Mouse (Mus musculus): ENCODE results near the gene Tnnt3.

Gene Tnnt3

DNA sequence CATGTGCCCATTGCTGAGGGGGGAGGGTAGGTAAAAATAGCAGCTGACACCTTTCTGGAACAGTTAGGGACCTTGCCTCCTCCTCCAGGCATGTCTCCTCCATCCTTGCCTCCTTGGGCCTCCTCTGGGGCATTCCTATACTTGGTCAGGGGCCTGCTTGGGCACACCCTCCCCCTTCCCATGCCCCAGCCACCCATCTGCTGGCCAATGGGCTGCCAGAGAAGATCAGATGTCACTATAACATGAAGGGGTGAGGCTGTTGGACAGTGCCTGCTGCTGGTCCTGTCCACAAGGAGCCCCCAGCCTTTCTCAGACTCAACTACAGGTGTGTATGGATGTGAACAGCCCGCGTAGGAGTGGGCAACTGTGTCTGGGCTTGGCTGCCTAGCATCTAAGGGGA is at the start of gene Tnnt3:
Tnnt3 (plus strand) TSS at position 262 of the 400 bp plus-strand sequence.
- DNase-seq (ENCODE audit: low read depth), result no peak

DNA sequence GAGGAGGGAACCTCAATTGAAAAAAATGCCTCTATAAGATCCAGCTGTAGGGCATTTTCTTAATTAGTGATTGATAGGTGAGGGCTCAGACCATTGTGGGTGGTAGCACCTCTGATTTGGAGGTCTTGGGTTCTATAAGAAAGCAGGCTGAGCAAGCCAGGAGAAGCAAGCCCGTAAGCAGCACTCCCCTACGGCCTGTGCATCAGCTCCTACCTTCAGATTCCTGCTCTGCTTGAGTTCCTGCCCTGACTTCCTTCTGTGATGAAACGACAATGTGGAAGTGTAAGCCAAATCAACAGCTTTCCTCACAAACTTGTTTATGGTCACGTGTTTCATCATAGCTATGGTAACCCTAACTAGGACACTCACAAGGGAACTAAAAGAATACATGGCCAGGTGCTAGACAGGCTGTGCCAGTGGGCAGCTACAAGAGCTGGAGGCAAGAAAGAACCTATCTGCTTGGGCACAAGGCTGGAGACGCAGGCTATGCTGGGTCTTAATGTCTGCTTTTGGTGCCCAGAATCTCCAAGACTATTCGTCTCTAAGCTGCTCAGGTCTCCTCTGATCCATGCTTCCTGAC is 49.5 kb upstream of the Tnnt3 start:
- DNase-seq (ENCODE audit: low read depth), result no peak

DNA sequence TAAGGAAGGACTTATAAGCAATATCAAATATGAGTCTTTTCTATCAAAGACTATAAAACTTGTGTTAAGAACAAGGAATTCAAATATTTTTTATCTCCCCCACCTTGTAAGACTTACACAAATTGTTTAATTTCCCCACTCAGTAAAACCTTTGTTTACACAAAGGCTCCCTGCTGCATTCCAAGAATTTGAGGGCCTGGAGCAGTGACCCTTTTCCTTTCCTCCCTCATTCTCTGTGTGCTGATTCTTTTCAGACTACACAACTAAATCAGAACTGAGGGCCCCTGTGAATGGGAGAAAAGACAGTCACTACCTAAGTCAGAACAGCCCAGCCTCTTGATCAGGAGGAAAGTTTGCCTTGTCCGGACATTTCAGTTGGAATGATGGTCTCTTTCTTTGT is 43.9 kb upstream of the Tnnt3 start:
- no peak for DNase-seq (ENCODE audit: low read depth)

DNA sequence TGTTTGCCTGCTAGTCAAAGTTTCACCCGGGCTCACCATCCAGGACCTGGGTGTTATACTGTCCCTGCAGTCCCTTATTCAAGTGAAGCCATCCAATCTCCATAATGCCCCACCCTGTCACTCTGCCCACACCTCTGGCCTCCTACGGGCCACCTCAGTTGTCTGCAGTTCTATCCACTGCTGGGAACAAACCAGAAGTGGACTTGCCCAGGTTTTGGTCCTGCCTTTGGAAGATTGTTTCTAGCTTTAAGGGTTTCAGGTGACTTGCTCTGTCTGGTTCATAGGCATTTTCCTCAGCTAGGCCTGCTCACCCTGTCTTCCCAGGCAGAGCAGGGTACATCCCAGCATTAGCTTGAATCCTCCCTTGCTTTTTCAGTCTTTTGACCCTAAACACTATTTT is 43.4 kb upstream of the Tnnt3 start:
- DNase-seq (ENCODE audit: low read depth), result no peak

DNA sequence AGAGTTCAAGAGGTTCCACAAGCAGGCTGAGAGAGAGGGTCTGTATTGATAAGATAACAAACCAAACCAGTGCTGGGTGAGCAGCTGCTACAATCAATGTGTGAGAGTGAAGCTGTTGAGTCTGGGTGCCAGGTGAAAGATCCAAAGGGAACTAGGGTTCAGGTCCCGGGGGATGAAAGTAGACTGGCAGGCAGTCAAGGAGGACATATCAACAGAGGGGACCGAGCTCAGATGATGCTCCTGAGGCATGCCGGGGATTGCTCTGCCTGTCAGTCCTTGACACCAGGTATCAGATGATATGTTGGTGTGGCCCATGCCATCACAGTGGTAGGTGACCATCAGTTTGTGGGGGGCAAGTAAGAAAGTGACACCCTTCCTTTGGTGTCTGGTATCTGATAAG is 41.8 kb upstream of the Tnnt3 start:
- no peak for DNase-seq (ENCODE audit: low read depth)

DNA sequence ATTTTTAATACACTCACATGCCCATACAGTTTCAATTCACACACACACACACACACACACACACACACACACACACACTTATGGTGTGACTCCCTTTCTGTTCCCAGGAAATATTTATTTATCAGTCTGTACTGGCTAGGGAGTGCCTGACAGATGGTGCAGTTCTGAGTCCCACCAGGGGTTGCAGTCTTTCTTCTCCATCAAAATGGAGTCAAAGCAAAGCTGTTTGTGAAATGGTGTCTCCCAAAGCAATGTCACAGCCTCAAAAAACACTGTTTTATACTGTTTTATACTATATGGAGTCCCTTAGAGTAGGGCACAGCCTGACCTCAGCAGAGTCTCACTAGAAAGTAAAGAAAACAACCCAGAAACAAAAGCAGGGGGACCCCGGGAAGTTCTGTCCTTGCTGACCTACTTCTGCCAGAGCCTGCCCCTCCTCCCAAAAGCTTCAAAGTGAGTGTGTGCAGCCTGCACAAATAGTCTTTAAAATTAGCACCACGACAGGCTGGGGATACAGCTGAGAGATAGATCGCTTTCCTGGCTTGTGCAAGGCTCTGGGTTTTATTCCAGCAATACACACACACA is 41.3 kb upstream of the Tnnt3 start:
- no peak for DNase-seq (ENCODE audit: low read depth)

DNA sequence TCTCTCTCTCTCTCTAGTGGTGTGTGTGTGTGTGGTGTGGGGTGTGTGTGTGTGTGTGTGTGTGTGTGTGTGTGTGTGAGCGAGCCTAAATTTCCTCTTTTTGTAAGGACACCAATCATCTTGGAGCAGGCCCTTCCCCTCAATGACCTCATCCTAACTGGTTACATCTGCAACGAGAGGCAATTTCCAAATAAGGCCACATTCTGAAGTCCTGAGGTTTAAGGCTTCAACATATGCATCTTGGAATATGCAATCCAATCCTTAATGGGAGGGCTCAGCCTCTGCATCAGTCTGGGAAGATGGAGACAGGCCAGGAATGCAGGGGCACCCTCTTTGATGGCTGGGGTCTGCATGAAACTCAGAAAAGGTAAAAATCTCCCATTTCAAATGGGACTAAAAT is 40.6 kb upstream of the Tnnt3 start:
- no peak for DNase-seq (ENCODE audit: low read depth)

DNA sequence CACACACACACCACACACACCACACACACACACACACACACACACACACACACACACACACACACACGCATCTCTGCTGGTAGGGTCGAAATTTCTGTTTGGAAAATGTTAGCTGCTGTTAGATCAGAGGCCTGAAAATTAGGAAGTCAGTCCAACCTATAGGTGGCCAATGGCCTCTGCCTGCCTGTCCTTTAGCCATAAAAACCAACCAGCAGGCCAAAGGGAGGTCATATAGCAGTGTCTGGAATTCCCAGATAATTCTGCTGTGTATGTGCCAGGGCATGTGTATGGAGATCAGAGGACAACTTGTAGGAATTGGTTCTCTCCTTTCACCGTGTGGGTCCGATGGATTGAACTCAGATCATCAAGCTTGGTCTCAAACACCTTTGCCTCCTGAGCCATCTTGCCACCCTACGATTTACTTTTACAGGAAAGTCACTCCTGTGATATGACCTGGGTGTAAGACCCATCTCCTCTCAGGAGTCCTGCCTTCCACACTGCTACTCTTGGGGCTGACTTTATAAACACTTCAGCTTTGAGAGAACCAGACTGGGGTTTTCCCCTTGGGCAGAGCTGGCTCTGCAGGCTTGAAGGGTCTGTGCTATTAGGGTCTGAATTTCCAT is 39.8 kb upstream of the Tnnt3 start:
- no peak for DNase-seq (ENCODE audit: low read depth)

DNA sequence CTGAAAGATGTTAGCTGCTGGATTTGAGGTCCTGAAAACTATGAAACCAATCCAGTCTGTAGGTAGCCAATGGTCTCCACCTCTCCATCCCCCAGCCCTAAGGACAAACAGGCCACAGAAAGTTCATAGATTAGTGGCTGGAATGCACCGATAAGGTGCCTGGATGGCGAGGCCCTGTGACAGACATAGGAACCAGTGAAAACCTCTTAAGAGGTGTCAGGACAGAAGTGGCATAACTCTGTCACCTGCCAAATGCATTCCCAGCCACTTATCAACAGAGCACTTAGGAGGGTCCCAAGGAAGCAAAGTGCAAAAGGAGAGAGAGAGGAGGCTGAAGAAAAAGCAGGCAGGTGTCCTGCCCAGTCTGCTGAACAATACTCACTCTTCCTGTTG is 39.3 kb upstream of the Tnnt3 start:
- no peak for DNase-seq (ENCODE audit: low read depth)

DNA sequence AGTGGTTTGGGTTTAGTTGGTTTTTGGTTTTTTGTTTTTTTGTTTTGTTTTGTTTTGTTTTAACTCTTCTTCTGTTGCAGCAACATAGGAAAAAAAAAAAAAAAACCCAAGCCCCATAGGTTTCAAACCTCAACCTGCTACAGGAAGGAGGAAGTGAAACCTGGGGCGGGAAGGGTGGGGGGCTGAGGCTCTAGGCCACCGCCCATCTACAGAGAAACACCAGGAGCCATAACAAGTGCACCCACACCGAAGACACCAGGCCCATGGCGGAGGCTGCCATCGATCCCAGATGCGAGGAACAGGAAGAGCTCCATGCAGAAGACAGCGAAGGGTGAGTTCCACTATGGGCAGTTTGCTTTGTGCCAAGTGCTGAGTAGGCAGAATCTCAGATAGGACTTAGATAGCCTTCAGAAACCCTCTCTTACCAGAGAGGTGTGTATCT is 38.0 kb upstream of the Tnnt3 start, which contains the start of gene Lsp1:
Lsp1 (plus strand) TSS at position 174 of the 442 bp plus-strand sequence.
- no peak for DNase-seq (ENCODE audit: low read depth)

DNA sequence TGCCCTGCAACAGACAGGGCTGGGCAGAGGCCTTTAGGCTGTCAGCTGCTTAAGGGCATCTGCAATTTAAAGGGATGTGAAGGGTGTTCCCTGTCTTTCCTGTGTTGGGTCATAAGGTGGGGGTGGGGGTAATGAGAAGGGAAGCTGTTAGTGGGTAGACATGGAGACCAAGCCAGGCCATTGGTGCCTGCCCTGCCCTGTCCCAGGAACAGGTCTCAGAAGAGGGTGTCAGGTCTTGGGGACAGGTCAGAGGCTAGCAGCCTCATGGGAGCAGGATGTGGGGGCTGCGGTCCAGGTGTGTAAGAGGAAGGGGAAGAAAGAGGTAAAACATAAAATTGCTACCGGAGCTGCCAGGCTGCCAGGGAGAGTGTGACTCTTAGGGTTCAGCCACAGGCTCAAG is 37.2 kb upstream of the Tnnt3 start:
- DNase-seq (ENCODE audit: low read depth), result no peak

DNA sequence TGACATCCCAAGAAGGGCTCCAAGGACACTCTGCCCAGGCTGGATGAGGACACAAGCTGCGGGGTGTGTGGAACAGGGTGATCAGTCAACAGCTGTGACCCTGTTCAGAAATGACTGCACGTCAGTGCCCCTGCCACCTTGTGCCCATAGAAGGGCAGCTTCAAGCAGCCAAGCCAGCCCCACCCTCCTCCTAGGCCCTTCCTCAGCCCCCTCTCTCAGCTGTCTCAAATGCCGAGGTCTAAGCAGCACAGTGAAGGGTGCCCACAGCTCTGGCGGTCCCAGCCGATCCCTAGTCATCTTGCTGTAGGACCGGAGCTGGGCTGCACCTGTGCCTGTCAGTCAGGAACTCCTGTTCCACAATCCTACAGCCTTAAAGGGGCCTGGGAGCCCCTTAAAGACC is 36.4 kb upstream of the Tnnt3 start:
- no peak for DNase-seq (ENCODE audit: low read depth)

DNA sequence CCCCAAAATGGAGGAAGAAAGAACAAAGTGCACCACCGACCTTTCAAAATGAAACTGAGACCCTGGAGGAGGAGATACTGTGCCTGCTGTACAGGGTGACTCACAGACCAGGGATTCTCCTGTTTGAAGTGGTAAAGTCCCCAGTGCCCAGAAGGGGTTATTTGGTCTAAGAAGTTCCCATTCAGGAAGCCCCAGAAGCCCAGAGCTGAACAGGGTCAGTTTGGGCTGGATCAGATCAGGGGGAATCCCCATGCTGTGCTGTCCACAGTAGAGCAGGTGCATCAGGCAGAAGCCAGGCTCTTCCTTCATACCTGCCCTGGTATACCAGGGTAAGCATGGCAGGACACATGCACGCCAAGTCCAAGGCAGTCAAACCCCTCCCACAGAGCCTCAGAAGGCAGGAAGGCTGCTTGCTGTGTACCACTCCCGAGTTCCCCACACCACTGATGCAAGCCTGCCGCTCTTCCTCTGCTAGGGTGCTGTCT is 36.0 kb upstream of the Tnnt3 start:
- no peak for DNase-seq (ENCODE audit: low read depth)

DNA sequence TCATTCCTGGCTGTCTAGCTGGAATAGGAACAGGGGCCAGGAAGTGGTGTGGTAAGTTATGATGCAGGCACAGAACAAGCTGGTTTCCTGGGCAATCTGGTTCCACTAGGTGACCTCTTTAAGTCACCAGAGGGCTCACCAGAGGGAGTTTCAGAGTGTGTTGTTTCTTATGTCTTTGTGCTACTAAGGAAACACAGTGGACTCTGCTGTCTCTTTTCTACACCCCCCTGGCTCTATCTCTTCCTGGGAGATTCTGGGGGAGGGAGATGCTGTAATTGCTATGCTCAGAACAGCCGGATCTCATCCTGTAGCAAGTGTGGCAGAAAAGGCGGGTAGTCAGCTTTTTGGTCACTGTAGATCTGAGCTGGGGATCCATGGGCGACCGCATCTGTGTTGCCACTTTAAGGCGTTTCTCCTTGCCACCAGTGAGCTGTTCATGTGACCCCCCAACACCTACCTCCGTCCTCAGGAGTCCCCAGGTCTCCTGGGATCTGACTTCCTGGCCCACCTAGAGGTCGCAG is 28.4 kb upstream of the Tnnt3 start:
- DNase-seq (ENCODE audit: low read depth), result no peak

DNA sequence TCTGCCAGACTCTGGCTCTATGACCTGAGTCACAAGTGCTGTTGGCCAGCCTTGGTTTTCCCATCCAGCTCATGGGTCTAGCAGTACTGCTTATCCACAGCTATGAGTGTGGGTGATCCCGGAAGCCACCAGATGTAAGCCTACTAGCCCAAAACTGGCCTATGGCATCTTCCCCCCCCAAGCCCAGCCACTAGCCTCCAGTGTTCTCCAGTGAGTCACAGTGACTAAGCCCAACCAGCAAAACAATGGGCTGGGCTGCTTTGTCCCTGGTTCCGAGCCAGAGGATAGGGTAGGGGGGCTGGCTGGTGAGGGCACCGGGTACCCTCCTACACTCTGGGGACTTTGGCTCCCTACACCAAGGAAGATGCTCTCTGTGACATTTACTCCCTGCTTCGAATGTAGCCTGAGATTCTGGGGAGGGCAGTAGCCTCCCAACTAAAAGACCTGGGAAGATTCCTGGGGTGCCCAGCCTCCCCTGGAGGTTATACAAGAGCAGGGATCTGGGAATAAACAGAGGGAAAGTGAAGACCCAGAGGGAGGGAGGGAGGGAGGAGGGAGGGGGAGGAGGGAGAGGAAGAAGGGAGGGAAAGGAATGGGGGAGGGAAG is 27.7 kb upstream of the Tnnt3 start:
- DNase-seq (ENCODE audit: low read depth), result no peak

DNA sequence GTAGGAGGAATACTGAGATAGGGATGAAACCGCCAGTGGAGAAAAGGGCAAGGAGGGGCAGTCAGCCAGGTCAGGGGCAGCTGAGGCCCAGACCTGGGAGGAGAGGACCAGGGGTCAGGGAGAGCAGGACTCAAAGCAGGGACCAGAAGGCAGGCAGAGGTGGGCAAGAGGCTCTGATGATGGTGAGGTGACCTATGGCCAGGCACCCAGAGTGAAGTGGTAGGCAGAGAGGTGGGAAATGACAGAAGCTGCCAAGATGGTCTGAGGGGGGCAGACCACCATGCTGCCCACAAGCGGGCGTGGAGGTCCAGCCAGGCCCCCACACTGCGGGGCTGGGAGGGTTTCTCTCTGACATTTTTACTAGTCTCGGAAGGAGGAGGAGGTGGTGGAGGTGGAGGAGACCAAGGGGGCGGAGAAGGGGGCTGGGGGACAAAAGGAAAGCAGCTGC is 27.2 kb upstream of the Tnnt3 start:
- DNase-seq (ENCODE audit: low read depth), result no peak

DNA sequence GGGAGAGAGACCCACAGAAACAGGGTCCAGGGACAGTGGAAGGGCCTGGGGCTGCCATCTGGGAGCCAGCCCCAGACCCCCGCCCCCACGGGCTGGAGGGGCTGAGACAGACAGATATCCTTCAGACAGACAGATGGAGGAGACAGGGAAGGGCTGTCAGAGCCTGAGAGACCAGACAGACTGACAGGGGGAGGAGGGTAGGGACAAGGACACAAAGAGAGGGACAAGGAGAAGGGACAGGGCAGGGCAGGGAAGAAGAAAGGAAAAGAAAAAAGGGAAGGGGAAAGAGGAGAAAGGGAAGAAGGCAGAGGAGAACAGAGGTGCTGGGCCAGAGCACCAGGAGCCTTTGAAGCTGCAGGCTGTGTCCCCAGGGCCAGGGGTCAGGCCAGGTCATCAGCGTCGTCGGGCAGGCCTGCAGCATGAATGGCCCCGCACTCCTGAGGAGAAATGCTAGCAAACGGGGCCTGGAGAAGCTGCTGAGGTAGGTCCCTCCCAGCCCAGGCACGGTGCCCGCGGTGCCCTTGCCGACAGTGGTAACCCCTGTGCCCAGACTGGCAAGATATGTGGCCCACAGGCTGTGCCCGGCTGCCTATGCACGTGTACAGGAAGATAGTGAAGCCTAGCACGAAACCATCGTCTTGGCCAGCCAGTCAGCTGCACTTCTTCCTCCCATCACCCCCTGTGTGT is 26.6 kb upstream of the Tnnt3 start:
- DNase-seq (ENCODE audit: low read depth), result no peak

DNA sequence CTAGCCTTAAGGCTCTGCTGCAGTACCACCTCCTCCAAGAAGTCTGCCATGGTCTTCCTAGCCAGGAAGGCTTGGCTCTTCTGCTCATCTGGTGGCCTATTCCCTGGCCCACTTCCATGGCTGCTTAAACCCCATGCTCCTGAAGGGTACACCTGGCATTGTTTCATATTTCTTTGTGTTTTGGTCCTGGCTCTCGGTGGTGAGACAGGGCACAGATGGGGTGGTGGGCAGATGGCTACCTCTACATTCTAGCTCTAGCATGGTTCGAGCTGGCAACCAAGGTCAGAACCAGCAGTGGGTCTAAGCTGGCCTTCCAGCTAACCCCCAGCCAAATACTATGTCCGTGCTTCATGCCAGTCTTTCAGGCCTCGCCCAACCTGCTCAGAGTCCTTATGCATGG is 25.7 kb upstream of the Tnnt3 start:
- DNase-seq (ENCODE audit: low read depth), result no peak

DNA sequence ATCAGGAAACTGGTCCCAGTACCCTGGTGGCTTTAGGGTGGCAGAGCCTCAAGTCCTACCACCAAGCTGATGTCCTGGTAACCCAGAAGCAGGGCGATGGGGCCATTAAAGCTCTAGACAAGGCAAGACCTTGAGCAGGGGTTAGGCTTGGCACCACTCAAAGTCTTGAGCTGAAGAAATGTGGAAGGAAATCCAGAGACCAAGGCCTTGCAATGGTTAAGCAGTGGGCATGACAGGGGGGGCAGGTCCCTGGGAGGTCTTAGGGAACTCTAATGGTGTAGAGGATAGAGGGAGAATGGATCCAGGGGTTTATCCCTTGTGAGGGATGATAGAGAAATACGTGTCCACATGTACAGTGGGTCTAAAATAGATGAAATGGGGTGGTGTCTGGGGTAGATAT is 25.2 kb upstream of the Tnnt3 start:
- DNase-seq (ENCODE audit: low read depth), result no peak

DNA sequence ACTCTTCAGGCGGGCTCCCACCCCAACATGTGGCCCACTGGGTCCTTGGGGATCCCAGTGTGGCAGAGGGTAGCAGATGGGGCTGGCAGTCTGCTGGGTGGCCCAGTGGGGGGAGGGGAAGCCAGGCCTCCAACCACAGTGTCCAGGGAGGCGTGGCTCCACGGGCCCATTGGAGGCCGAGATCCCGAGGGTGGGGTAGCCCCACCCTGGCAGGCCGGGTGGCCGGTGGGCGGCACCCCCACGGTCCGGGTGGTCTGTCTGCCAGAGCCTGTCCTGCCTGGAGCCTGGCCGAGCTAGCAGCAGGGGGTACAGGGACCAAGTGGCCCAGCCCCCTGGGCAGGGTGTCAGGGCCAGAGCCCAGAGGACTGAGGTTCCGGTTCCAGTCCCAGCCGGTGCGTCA is 23.8 kb upstream of the Tnnt3 start:
- DNase-seq (ENCODE audit: low read depth), result no peak

DNA sequence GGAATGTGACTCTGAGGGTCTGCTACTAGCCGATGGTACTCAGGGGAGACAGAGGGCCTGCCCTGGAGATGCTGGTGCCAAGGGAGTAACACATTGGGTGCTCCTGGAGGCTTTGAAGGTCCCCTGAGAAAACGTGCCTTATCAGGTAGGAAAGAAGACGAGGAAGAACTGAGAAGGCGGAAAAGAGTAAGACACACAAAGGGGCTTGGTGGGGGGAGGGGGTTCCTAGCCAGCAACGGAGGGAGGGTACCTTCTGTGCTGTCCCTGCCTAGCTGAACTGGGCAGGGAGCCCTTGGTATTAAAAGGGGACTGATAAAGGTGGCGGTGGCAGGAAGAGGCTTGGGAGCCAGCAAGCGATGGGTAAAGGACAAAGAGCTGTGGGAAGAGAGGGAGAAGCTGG is 23.0 kb upstream of the Tnnt3 start:
- no peak for DNase-seq (ENCODE audit: low read depth)

DNA sequence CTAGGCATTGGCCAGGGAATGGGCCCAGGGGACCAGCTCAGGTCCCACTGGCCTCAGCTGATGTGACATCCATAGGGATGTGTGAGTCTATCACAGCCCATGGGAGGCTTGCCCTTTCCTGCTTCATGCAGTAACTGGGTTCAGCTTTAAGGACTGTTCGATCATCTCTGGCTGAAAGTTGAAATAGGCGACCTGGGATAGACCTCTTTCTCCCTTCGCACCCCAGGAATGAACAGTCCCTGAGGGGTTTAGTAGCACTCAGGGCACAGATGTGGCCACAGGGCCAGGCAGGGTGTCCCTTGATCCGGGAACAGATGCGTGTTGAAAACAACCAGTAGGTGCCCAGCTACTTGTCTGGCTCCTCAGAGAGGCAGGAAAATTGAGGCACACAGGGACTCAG is 22.4 kb upstream of the Tnnt3 start:
- DNase-seq (ENCODE audit: low read depth), result no peak
